Mouse (Mus musculus) embryonic facial prominence, embryonic 12.5 days (tissue): ENCODE data around the gene Trim32. TPM values are rescaled to one million over a fixed set of nuclear protein-coding genes. Genes with fewer than 3 reads are reported as not detected.
A peak's percentile ranks its signal among the peaks of the same experiment; 100 is the strongest.

Experiments
- ATAC-seq: fragments of 200-750 bp; cut with Nextera tagmentation; 2 replicates; pipeline ENCODE4 v1.8.0; 2017; ENCODE audit not compliant: insufficient number of reproducible peaks, insufficient read depth, low FRiP score, low TSS enrichment
- H3K27ac ChIP-seq: fragments of 300-500 bp; sonication (generic); 2 replicates; pipeline ENCODE4 v1.5.1; 2016; ENCODE audit warnings: mild to moderate bottlenecking
- H3K27me3 ChIP-seq: fragments of 300-500 bp; sonication (generic); 2 replicates; pipeline ENCODE4 v1.6.1; 2016; ENCODE audit warnings: mild to moderate bottlenecking, moderate library complexity
- H3K36me3 ChIP-seq: fragments of 300-500 bp; sonication (generic); 2 replicates; pipeline ENCODE4 v1.6.1; 2016; ENCODE audit warnings: mild to moderate bottlenecking
- H3K4me1 ChIP-seq: fragments of 300-500 bp; sonication (generic); 2 replicates; pipeline ENCODE4 v1.6.1; 2016
- H3K4me2 ChIP-seq: fragments of 300-500 bp; sonication (generic); replicated peaks from 2 replicates; pipeline ENCODE4 v1.6.1; 2016; ENCODE audit warnings: mild to moderate bottlenecking, moderate library complexity
- H3K4me3 ChIP-seq: fragments of 300-500 bp; sonication (generic); 2 replicates; pipeline ENCODE4 v1.5.1; 2016; ENCODE audit warnings: mild to moderate bottlenecking
- H3K9ac ChIP-seq: fragments of 300-500 bp; sonication (generic); 2 replicates; pipeline ENCODE4 v1.6.1; 2016; ENCODE audit warnings: mild to moderate bottlenecking, moderate library complexity
- H3K9me3 ChIP-seq: fragments of 300-500 bp; sonication (generic); 2 replicates; pipeline ENCODE4 v1.6.1; 2016; ENCODE audit warnings: mild to moderate bottlenecking, moderate library complexity
- WGBS: fragments of 180-500 bp; shearing (Covaris S2); methylation state at CpG from one replicate; pipeline ENCODE4 v1.1.7; 2016; 5-methylcytosine and 5-hydroxymethylcytosine counted together
- polyA plus RNA-seq: library from polyadenylated mRNA; unstranded; fragments of >200 nt; fragmentation: Nextera tagmentation; extraction: Ambion mirVana; gene quantifications from 2 replicates; pipeline ENCODE4 v1.2.1, GENCODE M21; 2016

Trim32 gene
- 64.9 and 67.9 TPM in 2 replicates for polyA plus RNA-seq

DNA sequence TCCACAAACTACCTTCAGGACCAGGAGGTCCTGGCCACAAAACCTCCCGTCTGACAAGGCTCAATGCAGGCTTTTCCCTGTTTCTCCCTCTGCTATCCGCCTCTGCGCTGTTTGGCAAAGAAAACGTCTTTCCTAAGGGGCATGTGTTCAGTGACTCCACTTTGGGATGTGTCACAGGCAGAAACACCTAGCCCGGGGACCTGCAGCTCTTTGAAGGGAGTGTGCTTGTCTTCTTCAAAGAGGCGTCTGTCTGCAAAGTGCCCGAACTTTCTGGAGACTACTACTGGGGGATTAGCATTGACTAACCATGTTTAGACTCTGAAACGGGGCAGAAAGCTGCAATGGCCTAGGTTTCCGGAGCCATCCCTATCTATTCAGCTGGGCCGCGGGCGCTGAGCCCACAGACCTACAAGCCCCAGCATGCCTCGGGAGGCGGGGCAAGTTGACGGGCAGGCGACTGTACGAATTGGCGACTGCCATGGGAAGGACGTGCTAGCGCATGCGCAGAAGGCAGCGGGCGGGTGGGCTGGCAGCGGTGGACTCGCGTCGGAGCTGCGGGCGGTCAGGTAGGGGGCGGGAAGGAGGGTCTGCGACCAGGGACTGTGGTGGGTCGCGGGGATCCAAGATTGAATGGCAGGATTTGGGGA lies at the start of gene Trim32:
Gene Trim32, plus strand, starts transcription at position 483 of the 647 bp plus-strand sequence.
- Histone ChIP-seq H3K27ac (peak within 1 kb of the TSS; percentile 65; the same call in 1 of the 2 replicates), H3K36me3 (no peaks in the 10 kb centered on the region), H3K4me1 (peaks cover 16% of the 10 kb centered on the region; the same call in 1 of the 2 replicates), H3K27me3 (no peaks in the 10 kb centered on the region), H3K4me3 (peak within 1 kb of the TSS; percentile 71), H3K4me2 (peak within 1 kb of the TSS; percentile 68), H3K9ac (peak within 1 kb of the TSS; percentile 81), H3K9me3 (no peaks in the 10 kb centered on the region)
- 3% methylated on average over 33 of the region's 33 CpGs for WGBS
- ATAC-seq: peak; percentile 96

DNA sequence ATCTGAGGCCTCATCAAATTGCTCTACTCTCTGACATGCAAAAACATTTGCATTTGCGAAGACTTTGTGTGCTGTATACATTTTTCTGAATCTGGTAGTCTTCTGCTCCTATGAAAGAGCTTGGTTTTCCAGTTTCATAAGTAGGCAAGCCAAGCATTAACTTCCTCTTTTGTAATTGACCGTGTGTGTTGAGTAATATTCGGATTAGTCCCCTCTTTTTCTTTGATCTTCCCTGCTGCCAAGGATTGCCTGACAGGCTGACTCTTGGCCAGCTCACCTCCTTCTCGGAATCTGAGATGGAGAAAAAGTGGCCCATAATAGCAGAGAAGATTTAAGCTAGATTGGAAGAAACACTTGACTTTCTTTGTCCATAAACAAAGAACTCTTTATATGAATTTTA lies 39.3 kb upstream of the Trim32 start:
- H3K4me2 ChIP-seq: no peak overlapping the region
- no peaks in the 10 kb centered on the region for H3K36me3 ChIP-seq
- H3K27ac ChIP-seq: no peak overlapping the region
- ATAC-seq: no peak
- no peak overlapping the region for H3K4me3 ChIP-seq
- 62% methylated on average over 4 of the region's 4 CpGs for WGBS
- no peaks in the 10 kb centered on the region for H3K4me1 ChIP-seq
- H3K9me3 ChIP-seq: no peaks in the 10 kb centered on the region
- no peak overlapping the region for H3K9ac ChIP-seq
- no peaks in the 10 kb centered on the region for H3K27me3 ChIP-seq

DNA sequence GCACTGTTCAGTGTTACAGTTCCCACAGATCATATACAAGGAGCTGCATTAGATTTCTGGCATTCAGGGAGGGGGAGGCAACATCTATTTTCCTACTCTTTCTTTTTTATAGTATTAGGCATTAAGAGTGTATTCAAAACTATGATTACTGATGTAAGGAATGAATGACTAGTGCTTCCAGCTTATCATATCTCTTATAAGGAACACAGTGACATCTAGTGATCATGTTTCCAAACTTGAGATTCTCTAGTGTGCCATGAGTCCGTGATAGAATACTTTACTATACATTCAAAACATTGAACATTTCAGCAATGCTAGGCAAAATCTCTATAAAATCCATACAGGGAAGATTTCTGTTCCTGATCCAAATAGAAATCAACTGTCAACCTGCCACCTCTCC lies 24.5 kb upstream of the Trim32 start:
- no peaks in the 10 kb centered on the region for H3K4me1 ChIP-seq
- no peak overlapping the region for H3K4me2 ChIP-seq
- no peak overlapping the region for H3K27ac ChIP-seq
- no peak overlapping the region for H3K4me3 ChIP-seq
- 67% methylated on average over 1 of the region's 1 CpGs for WGBS
- no peak overlapping the region for H3K9ac ChIP-seq
- H3K9me3 ChIP-seq: no peaks in the 10 kb centered on the region
- no peaks in the 10 kb centered on the region for H3K36me3 ChIP-seq
- no peak for ATAC-seq
- H3K27me3 ChIP-seq: no peaks in the 10 kb centered on the region

DNA sequence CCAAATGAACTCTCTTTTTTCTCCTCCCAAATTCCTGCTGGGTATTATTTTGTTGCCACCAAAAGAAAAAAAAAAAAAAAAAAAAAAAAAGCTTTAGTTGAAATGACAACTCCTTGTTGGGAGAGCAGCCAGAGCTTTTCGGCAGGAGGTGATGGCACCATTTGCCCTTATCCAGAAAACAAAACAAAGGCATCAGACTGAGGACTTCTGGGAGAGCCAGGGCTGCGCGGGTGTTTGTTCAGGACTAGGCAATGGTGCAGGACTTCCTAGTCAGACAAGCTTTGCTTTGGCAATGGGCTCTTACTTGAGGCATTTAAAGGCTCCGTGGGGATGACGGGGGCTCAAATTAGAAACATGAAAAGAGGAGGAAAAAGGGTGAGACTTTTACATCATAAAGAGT lies 17.8 kb upstream of the Trim32 start:
- Histone ChIP-seq H3K36me3 (no peaks in the 10 kb centered on the region), H3K4me3 (no peak overlapping the region), H3K4me2 (no peak overlapping the region), H3K27ac (no peak overlapping the region), H3K9ac (no peak overlapping the region), H3K4me1 (no peaks in the 10 kb centered on the region), H3K9me3 (no peaks in the 10 kb centered on the region), H3K27me3 (no peaks in the 10 kb centered on the region)
- WGBS: 55% methylated on average over 5 of the region's 5 CpGs
- ATAC-seq: no peak

DNA sequence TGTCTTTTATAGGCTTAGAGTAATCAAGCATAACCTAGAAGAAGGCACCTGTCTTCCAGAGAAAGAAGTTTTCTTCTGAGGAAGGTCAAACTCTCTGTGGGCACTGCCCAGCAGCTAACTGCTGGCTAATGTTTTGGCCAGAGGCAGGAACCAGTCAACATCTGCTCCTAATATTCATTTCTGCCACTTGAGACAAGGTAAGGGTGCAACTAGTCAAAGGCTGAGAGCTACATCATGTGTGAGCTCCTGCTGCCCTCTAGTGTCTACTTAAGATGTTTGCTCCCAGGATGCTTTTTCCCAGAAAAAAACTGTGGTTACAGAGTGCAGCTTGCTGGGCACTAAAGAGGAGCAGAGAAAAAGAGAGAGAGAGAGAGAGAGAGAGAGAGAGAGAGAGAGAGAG lies 15.0 kb upstream of the Trim32 start:
- no peak overlapping the region for H3K27ac ChIP-seq
- no peak overlapping the region for H3K9ac ChIP-seq
- no peaks in the 10 kb centered on the region for H3K27me3 ChIP-seq
- H3K4me2 ChIP-seq: no peak overlapping the region
- H3K4me1 ChIP-seq: no peaks in the 10 kb centered on the region
- H3K36me3 ChIP-seq: no peaks in the 10 kb centered on the region
- H3K4me3 ChIP-seq: no peak overlapping the region
- peak; percentile 47; the same call in 1 of the 2 replicates for ATAC-seq
- H3K9me3 ChIP-seq: no peaks in the 10 kb centered on the region

DNA sequence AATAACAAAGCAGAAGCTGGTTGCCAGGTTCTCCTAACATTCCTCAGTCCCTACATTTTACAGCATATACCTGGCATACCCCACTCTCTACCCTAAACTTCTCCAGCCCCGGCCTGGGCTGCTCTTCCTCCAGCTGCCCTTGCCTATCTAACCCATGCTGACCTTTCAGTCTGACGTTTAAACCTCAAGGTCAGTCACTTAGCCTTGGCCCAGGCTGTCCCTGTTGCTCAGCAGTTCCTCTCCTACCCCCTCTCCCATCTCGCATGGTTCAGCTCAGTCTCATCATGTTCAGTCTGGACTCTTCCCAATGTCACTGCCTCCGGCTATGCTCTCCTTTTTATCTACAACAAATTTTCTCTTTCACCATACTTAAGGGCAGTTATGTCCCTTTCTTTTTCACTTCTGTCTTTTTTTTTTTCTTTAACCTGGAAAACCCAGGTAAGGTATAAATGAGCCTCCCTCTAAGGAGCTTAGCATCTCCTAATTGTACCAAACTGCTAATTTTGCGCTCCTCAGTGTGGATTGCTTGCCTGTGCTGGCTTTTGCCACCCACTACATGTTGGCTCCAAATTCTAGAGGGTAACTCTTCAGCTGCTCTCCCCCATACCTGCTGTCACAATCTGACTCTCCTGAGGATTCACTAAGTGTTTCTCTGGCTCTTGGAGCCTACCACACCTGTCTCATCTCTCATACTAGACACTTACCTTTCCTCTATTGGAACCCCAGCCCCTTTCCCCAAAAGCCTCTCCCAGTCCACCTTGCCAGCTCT lies 10.0 kb upstream of the Trim32 start:
- 59% methylated on average over 5 of the region's 5 CpGs for whole genome bisulfite sequencing
- H3K4me2 ChIP-seq: no peak overlapping the region
- H3K36me3 ChIP-seq: no peaks in the 10 kb centered on the region
- no peaks in the 10 kb centered on the region for H3K9me3 ChIP-seq
- H3K4me1 ChIP-seq: no peaks in the 10 kb centered on the region
- no peak for ATAC-seq
- H3K4me3 ChIP-seq: no peak overlapping the region
- no peaks in the 10 kb centered on the region for H3K27me3 ChIP-seq
- no peak overlapping the region for H3K27ac ChIP-seq
- H3K9ac ChIP-seq: no peak overlapping the region

DNA sequence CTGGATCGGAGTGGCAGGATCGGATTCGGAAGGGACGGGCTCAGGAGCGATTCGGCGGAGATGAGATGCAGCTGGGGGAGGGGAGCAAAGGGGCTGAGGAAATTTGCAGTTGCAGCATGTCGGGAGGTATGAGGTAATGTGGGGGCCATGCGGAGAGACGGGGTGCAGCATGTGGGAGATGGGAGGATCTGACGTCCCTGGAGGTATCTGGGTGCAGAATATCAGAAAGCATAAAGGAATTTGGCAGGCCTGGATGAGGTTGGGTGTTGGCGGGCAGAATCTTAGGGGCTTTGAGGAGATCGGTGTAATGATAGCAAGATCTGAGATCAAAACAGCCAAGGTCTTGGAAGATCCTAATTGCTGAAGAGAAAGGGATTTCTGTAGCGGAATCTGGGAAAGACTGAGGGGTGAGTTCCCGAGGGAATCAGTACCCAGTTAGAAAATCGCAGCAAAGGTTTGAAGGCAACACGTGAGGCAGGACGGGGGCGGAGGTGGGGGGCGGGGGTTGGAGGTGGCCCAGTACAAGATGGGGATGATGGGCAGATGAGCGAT lies 441 bp downstream of the Trim32 start:
- Histone ChIP-seq H3K4me1 (peaks cover 16% of the 10 kb centered on the region; the same call in 1 of the 2 replicates), H3K9ac (peak overlapping the region; percentile 81), H3K9me3 (no peaks in the 10 kb centered on the region), H3K4me2 (peak overlapping the region; percentile 68), H3K36me3 (no peaks in the 10 kb centered on the region), H3K4me3 (peak overlapping the region; percentile 71), H3K27ac (peak overlapping the region; percentile 65; the same call in 1 of the 2 replicates), H3K27me3 (no peaks in the 10 kb centered on the region)
- WGBS: under 1% methylated on average over 21 of the region's 21 CpGs
- peak; percentile 84 for ATAC-seq

DNA sequence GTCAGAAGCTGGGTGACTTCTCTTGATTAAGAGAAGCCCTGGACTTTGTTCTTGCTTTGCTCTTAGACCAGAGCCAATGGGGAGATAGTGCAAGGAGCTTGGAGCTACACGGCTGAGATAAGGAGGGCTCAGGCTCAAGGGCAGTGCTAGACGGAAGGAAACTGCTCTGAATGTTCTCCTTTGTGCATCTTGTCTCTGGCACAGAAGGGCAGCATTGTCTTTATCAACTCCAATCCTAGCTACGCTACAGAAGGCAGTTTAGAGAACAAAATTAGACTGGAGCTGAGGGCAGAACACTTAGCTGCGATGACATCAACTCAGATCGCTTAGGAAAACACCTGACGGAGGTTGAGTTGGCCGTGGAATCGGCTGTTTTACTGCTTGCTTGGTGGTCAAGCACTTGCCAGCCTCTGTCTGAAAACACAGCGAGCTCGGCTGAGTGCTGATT lies 2.4 kb downstream of the Trim32 start:
- H3K4me1 ChIP-seq: peaks cover 16% of the 10 kb centered on the region; the same call in 1 of the 2 replicates
- no peak overlapping the region for H3K4me2 ChIP-seq
- no peak overlapping the region for H3K27ac ChIP-seq
- 80% methylated on average over 10 of the region's 10 CpGs for WGBS
- no peak for ATAC-seq
- H3K4me3 ChIP-seq: no peak overlapping the region
- no peaks in the 10 kb centered on the region for H3K27me3 ChIP-seq
- no peak overlapping the region for H3K9ac ChIP-seq
- no peaks in the 10 kb centered on the region for H3K9me3 ChIP-seq
- H3K36me3 ChIP-seq: no peaks in the 10 kb centered on the region

DNA sequence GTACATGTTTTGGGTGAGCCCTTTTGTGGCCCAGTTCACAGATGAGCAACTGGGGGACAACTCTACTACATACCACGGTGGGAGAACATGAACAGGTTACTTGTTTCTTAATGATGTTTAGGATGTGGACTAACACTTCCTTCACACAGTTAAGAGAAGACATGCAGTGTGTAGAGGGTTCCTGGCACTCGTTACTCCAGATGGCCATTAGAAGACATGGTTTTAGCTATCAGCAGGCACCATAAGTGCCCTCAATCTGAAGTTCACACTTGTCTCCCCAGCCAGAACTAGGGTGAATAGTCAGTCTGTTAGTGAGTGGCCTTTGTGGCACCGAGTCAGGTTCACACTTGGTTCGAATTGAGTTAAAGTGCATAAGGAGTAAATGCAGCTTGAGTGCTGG lies 3.3 kb downstream of the Trim32 start:
- Histone ChIP-seq H3K36me3 (peaks cover 2% of the 10 kb centered on the region), H3K4me3 (no peak overlapping the region), H3K4me2 (no peak overlapping the region), H3K9ac (no peak overlapping the region), H3K27me3 (no peaks in the 10 kb centered on the region), H3K4me1 (peaks cover 16% of the 10 kb centered on the region; the same call in 1 of the 2 replicates), H3K9me3 (no peaks in the 10 kb centered on the region), H3K27ac (no peak overlapping the region)
- 94% methylated on average over 4 of the region's 4 CpGs for WGBS
- ATAC-seq: no peak

DNA sequence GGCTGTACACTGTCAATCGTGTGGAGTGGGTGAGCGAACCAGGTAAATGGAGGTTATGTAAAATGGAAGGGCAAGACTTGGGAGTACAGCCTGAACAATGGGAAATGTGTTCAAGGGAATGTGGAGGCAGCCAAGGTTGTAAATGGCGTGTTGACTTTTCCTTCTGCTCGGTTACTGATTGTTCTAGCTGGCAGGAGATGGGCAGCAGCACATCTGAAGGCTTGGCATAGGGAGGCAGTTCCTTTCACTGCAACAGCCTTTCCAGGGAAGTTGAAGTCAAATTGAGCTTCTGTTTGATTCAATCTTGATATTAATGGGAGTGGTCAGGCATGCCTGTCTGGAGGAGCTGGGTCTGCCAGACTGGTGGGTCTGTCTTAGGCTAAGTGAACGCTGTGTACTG lies 5.5 kb downstream of the Trim32 start:
- Histone ChIP-seq H3K4me2 (no peak overlapping the region), H3K27me3 (no peaks in the 10 kb centered on the region), H3K36me3 (peaks cover 24% of the 10 kb centered on the region), H3K4me1 (peaks cover 12% of the 10 kb centered on the region; the same call in 1 of the 2 replicates), H3K9ac (no peak overlapping the region), H3K4me3 (no peak overlapping the region), H3K27ac (no peak overlapping the region), H3K9me3 (no peaks in the 10 kb centered on the region)
- WGBS: 87% methylated on average over 5 of the region's 5 CpGs
- ATAC-seq: no peak

DNA sequence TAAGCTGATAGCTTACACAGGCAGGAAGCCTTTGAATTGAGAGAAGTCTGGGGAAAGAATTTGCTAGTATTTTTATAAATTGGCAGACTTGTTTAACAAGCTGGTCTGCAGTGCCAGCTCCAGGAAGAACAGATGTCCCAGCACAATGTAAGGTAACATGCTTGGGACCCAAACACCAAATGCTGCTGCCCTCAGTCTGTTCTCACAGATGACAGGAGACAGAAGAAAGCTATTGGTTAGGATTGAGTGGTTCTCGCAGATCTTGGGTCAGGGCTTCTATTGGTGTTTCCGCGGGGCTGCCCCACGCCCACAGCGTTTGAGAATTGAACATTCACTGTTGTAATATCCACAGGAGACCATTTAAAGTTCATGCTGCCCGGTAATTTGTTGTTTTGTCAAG lies 6.1 kb downstream of the Trim32 start:
- Histone ChIP-seq H3K27me3 (no peaks in the 10 kb centered on the region), H3K4me3 (no peak overlapping the region), H3K27ac (no peak overlapping the region), H3K9me3 (no peaks in the 10 kb centered on the region), H3K4me2 (no peak overlapping the region), H3K9ac (no peak overlapping the region), H3K36me3 (peaks cover 30% of the 10 kb centered on the region), H3K4me1 (peaks cover 10% of the 10 kb centered on the region; the same call in 1 of the 2 replicates)
- no peak for ATAC-seq
- WGBS: 82% methylated on average over 6 of the region's 6 CpGs

DNA sequence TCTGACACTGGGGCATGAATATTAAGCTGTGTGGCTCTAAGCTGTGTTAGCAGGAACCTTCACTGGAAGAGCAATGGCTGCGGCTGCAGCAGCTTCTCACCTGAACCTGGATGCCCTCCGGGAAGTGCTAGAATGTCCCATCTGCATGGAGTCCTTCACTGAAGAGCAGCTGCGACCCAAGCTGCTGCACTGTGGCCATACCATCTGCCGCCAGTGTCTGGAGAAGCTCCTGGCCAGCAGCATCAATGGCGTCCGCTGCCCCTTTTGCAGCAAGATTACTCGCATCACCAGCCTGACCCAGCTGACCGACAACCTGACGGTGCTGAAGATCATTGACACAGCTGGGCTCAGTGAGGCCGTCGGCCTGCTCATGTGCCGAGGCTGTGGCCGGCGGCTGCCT lies 8.3 kb downstream of the Trim32 start:
- Histone ChIP-seq H3K27ac (no peak overlapping the region), H3K36me3 (peaks cover 48% of the 10 kb centered on the region), H3K9ac (no peak overlapping the region), H3K4me3 (no peak overlapping the region), H3K4me2 (no peak overlapping the region), H3K9me3 (no peaks in the 10 kb centered on the region), H3K4me1 (no peaks in the 10 kb centered on the region), H3K27me3 (no peaks in the 10 kb centered on the region)
- 97% methylated on average over 14 of the region's 14 CpGs for WGBS
- no peak for ATAC-seq
